Mouse (Mus musculus): Measurements from ENCODE around the gene Gm20903. TPM values are rescaled to one million over a fixed set of nuclear protein-coding genes. Genes with fewer than 3 reads are reported as not detected.
"Not testable (repeated sequence)": the region's sequence is repeated elsewhere in the genome, so short reads cannot be mapped to it uniquely, and the experiment has no call there.

Gene Gm20903
- total RNA-seq (2014; fragmentation: Nextera tagmentation), result not detected in 2 replicates
- not detected in 2 replicates for total RNA-seq (2017)

GRCm38 (mm10) chrY:73669015-73669414, at the start of gene Gm20903:
Gene Gm20903, plus strand, starts transcription at chrY:73669315.
- not testable (repeated sequence) for ATAC-seq (replicated peaks; ENCODE audit: low FRiP score, low TSS enrichment, poor library complexity, severe bottlenecking)

All from megakaryocyte-erythroid progenitor cell, adult 5-6 weeks (primary cell).